23 mouse cellular contexts compared by ENCODE assay signal in the genomic region with DNA sequence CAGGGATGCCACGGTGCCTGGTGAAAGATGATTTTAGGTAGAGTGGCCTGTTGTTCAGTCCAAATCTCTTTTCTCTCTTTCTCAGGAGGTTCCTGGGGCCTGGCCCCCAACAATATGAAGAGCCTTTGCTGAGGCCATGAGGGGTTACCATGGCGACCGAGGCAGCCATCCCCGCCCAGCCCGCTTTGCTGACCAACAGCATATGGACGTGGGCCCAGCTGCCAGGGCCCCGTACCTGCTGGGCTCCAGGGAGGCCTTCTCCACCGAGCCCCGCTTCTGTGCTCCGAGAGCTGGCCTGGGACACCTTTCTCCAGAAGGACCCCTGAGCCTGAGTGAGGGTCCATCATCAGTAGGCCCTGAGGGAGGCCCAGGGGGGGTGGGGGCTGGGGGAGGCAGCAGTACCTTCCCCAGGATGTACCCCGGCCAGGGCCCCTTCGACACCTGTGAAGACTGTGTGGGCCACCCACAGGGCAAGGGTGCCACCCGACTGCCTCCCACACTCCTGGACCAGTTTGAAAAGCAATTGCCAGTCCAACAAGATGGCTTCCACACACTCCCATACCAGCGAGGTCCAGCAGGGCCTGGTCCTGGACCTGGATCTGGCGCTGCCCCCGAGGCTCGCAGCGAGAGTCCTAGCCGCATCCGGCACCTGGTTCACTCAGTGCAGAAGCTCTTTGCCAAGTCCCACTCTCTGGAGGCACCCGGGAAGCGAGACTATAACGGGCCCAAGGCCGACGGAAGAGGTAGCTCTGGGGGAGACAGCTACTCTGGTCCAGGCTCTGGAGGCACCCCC. TPM values are rescaled to one million over a fixed set of nuclear protein-coding genes. Genes with fewer than 3 reads are reported as not detected.
DNase-seq lines count a peak whose midpoint lies in the region; ATAC-seq and TF ChIP-seq lines count a peak whose summit lies in the region.
"Had no signal": no experiment of that assay in that cellular context is flagged by ENCODE, and none has a peak within 500 bp of the region (broad histone marks: within the 10 kb centered on the region; RNA-seq: fewer than 3 reads in every experiment).

No protein-coding gene starts in this region.

- H3K27me3 ChIP-seq in lung, embryonic 15.5 days, result no peaks in the 10 kb centered on the region
- H3K27me3 ChIP-seq in hindbrain, embryonic 10.5 days (ENCODE audit: insufficient read depth, poor library complexity, severe bottlenecking), result peaks cover 4% of the 10 kb centered on the region; the same call in 1 of the 2 replicates
- H3K27me3 ChIP-seq in hindbrain, postnatal 0 days (ENCODE audit: insufficient read depth, low read length), result no peaks in the 10 kb centered on the region

- H3K27ac ChIP-seq in lung, embryonic 15.5 days, result no peak overlapping the region
- peak overlapping the region; percentile 82 for H3K27ac ChIP-seq in hindbrain, embryonic 10.5 days
- 0 out of 2 replicates have a peak overlapping the region, but pooled peaks have one; percentile 41 for H3K27ac ChIP-seq in hindbrain, postnatal 0 days
- H3K27ac ChIP-seq: limb, embryonic 13.5 days; liver, embryonic 14.5 days had no signal

- H3K4me2 ChIP-seq in lung, embryonic 15.5 days, result no peak overlapping the region
- no peak overlapping the region for H3K4me2 ChIP-seq in hindbrain, postnatal 0 days (ENCODE audit: low read depth, low read length)
- H3K4me2 ChIP-seq: limb, embryonic 13.5 days had no signal

- ATAC-seq in lung, embryonic 15.5 days (ENCODE audit: borderline replicate concordance, extremely low read depth, low FRiP score, low TSS enrichment), result peak; percentile 33; the same call in 1 of the 2 replicates
- no peak for ATAC-seq in hindbrain, postnatal 0 days
- ATAC-seq: inflammation-experienced regulatory T-cells, adult 6 months; lung, postnatal 0 days had no signal

- H3K9ac ChIP-seq in lung, embryonic 15.5 days, result no peak overlapping the region
- no peak overlapping the region for H3K9ac ChIP-seq in hindbrain, postnatal 0 days (replicated peaks; ENCODE audit: low read length)
- H3K9ac ChIP-seq: limb, embryonic 13.5 days; liver, embryonic 14.5 days had no signal

- no peak overlapping the region for H3K4me3 ChIP-seq in lung, embryonic 15.5 days
- H3K4me3 ChIP-seq in hindbrain, embryonic 10.5 days, result no peak overlapping the region
- H3K4me3 ChIP-seq in hindbrain, postnatal 0 days (ENCODE audit: low read length), result no peak overlapping the region
- H3K4me3 ChIP-seq: limb, embryonic 13.5 days; myocyte had no signal

- WGBS in lung, embryonic 15.5 days, result 78% methylated on average over 25 of the region's 25 CpGs
- WGBS in hindbrain, embryonic 10.5 days, result 76% methylated on average over 25 of the region's 25 CpGs
- WGBS in hindbrain, postnatal 0 days, result 63% methylated on average over 25 of the region's 25 CpGs

- H3K9me3 ChIP-seq in lung, embryonic 15.5 days, result no peaks in the 10 kb centered on the region
- no peaks in the 10 kb centered on the region for H3K9me3 ChIP-seq in hindbrain, embryonic 10.5 days
- H3K9me3 ChIP-seq in hindbrain, postnatal 0 days (ENCODE audit: low read length), result no peaks in the 10 kb centered on the region
- H3K9me3 ChIP-seq: limb, embryonic 13.5 days had no signal

- TF ChIP-seq CTCF in hindbrain, postnatal 0 days (IDR thresholded peaks at IDR 0.05; ENCODE audit: low read depth), result no peak

- no peaks in the 10 kb centered on the region for H3K36me3 ChIP-seq in lung, embryonic 15.5 days
- H3K36me3 ChIP-seq in hindbrain, embryonic 10.5 days, result peaks cover 11% of the 10 kb centered on the region; the same call in 1 of the 2 replicates
- H3K36me3 ChIP-seq in hindbrain, postnatal 0 days (ENCODE audit: insufficient read depth, low read length), result no peaks in the 10 kb centered on the region
- H3K36me3 ChIP-seq: limb, embryonic 13.5 days had no signal

- H3K4me1 ChIP-seq in lung, embryonic 15.5 days, result no peaks in the 10 kb centered on the region
- H3K4me1 ChIP-seq in hindbrain, embryonic 10.5 days (replicated peaks), result peaks cover 37% of the 10 kb centered on the region
- peaks cover 8% of the 10 kb centered on the region for H3K4me1 ChIP-seq in hindbrain, postnatal 0 days (ENCODE audit: insufficient read depth, low read length)

- peak; percentile 68 to 70 for DNase-seq in cerebellum, postnatal 14 days
- DNase-seq in cerebellum, adult 9-10 months, result no peak
- no peak for DNase-seq in lung, postnatal 10 days
- peak; percentile 25 for DNase-seq in hindbrain, embryonic 10.5 days (ENCODE audit: low spot score)
- DNase-seq in hindbrain, postnatal 0 days (ENCODE audit: low spot score), result peak; percentile 23
- DNase-seq in urinary bladder, adult 2 months (ENCODE audit: low spot score), result no peak
- DNase-seq: adrenal gland, postnatal 10 days; B cell, adult 2 months; gastrocnemius, postnatal 10 days; heart, adult 18-20 months; kidney, adult 8-10 months; kidney, postnatal 25 days; layer of hippocampus, adult 9-11 months; retina, postnatal 1 day; right cerebral cortex, postnatal 4 days; thymus, adult 18-20 months had no signal

RNA-seq across cellular contexts. Expression of a gene that starts 25.7 kb away (rescaled TPM):
- polyA plus RNA-seq in lung, embryonic 15.5 days (2015; fragmentation: Nextera tagmentation; extraction: Ambion mirVana), result 0.75 and 0.77 TPM in 2 replicates
- 3.7 and 7.9 TPM in 2 replicates for polyA plus RNA-seq in hindbrain, embryonic 10.5 days (2016; fragmentation: Nextera tagmentation; extraction: Ambion mirVana)
- 153 and 163 TPM in 2 replicates for total RNA-seq in hindbrain, postnatal 0 days (2014; rRNA removed)
- polyA plus RNA-seq in hindbrain, postnatal 0 days (2015; fragmentation: Nextera tagmentation; extraction: Ambion mirVana), result 30.0 and 34.2 TPM in 2 replicates
- 0.16 and 0.18 TPM in 2 replicates for polyA plus RNA-seq in urinary bladder, adult 2 months (2012; rRNA removed)
- total RNA-seq: megakaryocyte, adult 5-6 weeks had no signal
- polyA plus RNA-seq: inflammation-experienced regulatory T-cells, adult 6 months; myocyte had no signal

RNA-seq across cellular contexts. Expression of a gene that starts 48.9 kb away (rescaled TPM):
- 57.2 and 63.1 TPM in 2 replicates for polyA plus RNA-seq in lung, embryonic 15.5 days (2015; fragmentation: Nextera tagmentation; extraction: Ambion mirVana)
- polyA plus RNA-seq in hindbrain, embryonic 10.5 days (2016; fragmentation: Nextera tagmentation; extraction: Ambion mirVana), result 78.7 and 81.1 TPM in 2 replicates
- total RNA-seq in hindbrain, postnatal 0 days (2014; rRNA removed), result 40.8 and 47.2 TPM in 2 replicates
- polyA plus RNA-seq in hindbrain, postnatal 0 days (2015; fragmentation: Nextera tagmentation; extraction: Ambion mirVana), result 63.7 and 65.4 TPM in 2 replicates
- polyA plus RNA-seq in urinary bladder, adult 2 months (2012; rRNA removed), result 49.8 and 54.0 TPM in 2 replicates

Comparison
In these comparisons a context has a peak if more than half of its experiments do, and no peak if none do; other contexts are left out.
1. DNase-seq: peak in cerebellum, postnatal 14 days (2 of 2), hindbrain, embryonic 10.5 days (single experiment) and hindbrain, postnatal 0 days (single experiment); none in cerebellum, adult 9-10 months (single experiment), lung, postnatal 10 days (single experiment) and urinary bladder, adult 2 months (single experiment).